Mouse (Mus musculus) layer of hippocampus, postnatal 25 days (tissue): Measurements from ENCODE around the gene Sox5. TPM values are rescaled to one million over a fixed set of nuclear protein-coding genes. Genes with fewer than 3 reads are reported as not detected.
A peak's percentile ranks its signal among the peaks of the same experiment; 100 is the strongest.

ENCODE experiments used
- DNase-seq, 2 experiments: peaks; one replicate each; pipeline ENCODE4 v3.0.0; 2022; ENCODE audit warnings: mixed read lengths in 2 of 2, low spot score in 1 of 2; ENCODE audit errors: extremely low spot score in 1 of 2
- total RNA-seq, 2 experiments: library from RNA; stranded (reverse); gene quantifications; 2 replicates each; pipeline ENCODE4 v1.2.3; 2021

Gene Sox5
- total RNA-seq, 2 experiments from 2014 or later, result 31.4 to 38.6 TPM

DNA sequence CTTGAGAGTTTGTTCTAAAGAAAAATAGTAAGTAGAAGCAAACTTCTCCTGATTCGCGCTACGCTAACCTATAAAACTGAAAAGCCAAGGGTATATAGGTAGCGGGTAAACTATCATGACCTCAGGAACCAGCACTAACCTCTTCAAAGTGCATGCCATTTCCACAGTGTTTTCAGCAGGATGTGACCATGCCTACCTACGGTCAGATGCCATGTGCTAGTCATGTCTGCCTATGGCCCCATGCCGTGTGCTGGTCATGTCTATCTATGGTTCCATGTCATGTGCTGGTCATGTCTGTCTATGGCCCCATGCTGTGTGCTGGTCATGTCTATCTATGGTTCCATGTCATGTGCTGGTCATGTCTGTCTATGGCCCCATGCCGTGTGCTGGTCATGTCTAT, 614.7 kb downstream of the Sox5 start:
- DNase-seq, result no peak

DNA sequence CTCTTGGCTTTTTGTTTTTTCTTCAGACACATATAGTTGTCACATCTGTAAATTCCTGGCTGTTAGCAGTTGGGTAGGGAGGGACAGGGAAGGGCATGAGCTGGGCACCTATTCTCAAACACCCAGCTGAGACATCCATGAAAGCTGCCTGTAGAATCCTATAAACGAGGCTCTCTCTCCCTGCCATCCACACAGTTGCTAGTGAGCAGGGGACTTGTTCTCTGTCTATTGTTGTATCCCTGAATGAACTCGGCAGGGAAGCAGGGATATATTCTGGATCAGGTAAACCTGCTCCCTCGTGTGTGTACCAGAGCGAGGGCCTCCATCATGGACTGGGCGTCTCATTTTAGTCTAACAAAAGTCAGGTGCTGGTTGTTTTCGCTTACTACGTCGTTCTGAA, 615.1 kb downstream of the Sox5 start:
- DNase-seq, result no peak

DNA sequence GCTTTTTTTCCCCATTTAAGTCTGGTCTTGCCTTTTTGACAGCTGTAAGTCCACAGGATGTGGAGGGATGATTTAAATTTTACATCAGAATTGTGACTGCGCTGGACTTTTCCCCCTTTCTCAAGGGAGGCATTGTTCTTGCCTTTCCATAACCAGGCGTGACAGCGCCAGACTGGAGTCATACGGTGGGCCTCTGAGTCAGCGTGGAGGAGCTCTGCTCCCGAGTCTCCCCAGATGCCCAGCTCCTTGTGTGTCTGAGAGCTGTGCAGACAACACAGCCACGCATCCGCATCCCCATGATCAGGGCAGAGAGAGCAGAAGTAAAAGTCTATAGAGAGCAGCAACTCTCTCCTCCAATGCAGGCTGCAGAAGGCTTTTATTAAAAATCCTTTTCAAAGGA, 615.7 kb downstream of the Sox5 start:
- DNase-seq, result no peak

DNA sequence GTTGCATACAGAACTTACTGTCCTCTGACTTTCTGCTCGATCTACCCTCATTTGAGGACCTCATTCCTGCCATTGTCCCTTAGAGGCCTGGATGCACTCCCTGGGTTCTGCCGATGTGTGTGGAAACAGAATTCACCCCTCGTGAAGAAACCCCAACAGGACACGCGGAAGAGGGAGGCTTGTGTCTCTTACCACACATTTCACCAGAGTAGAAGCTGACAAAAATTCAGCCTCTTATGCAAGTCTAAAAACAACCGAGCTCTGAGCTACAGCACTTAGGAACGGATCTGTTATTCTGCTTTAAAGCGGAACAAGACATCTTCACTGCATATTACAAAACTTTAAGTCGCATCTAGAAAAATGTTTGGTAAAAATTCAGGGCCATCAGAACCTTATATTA, 618.3 kb downstream of the Sox5 start:
- no peak for DNase-seq

DNA sequence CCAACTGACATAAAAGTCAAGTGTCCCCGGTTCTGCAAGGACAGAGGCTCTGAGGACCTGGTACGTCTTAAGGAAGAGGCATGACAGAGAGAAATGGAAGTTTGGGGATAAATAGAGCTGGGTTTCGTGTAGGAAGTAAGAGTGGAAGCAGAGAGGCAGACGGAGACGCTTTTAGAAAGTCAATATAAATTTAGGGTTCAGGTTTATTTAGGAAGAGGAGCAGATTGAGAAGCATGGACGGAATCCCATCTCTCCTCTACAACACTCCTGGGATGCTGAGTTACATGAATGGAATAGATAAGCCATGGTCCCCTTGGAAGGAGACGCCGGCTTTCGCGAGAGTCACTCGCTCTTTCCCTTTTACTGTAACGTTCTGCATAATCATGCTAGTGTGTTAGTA, 623.1 kb downstream of the Sox5 start:
- no peak for DNase-seq

DNA sequence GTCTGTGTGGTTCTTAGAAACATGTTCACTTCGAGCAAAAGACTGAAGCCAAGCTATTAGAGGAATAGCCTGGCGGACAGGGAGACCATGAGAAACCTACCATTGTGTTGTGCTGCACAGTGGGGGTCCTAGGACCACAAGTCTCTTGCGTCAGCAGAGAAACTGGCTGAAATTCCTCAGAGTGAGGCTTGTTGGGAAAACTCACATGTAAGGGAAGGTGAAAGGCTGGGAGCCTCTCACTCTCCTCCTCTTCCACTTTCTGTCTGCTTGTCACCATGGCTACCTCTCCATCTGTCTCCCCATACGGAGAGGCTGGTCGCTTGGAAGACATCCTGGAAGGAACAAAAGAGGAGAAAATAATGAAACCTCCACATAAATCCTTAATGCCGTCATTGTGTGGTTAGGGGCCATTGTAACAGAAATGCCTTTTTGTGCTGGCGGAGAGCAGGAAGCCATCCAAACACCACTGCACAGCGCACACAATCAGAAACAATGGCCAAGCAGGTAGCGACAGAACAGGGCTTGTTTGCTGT, 626.8 kb downstream of the Sox5 start:
- DNase-seq, result peak; percentile 24 to 34

DNA sequence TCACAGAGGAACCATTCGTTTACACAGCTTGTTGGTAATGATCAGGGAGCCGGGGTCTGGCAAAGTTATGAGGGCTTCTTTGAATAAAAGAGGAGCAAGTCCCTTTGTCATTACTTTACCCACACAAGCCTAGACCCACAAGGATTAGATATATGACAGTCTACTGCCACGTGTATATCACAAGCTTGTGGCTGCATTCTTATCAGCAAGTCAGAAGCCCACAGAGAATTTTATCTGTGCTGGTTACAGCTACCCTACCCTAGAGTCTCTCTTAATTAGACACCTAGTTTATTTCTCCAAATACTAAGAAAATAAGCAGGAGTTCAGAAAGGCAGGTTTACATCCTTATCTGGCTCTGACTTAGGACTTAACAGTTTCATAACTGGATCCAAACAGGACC, 629.8 kb downstream of the Sox5 start:
- DNase-seq, result no peak

DNA sequence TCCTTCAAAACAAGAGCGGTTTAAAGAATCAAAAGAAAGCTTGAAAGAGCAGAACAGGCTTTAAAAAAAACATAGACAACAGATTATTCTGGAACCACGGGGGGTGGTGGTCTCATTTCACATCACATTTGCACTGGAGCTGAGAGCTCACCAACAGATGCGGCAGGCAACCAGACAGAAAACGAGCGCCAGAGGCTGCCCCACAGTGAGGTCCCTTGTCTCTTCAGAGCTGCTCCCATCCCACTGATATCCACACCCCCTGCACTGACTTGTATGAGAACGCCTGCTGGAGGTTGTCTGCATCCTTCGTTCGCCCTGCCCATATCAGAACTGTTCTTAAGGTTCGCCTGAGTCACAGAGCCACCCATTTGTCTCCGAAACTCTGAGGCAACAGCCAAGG, 630.7 kb downstream of the Sox5 start:
- DNase-seq, result no peak

DNA sequence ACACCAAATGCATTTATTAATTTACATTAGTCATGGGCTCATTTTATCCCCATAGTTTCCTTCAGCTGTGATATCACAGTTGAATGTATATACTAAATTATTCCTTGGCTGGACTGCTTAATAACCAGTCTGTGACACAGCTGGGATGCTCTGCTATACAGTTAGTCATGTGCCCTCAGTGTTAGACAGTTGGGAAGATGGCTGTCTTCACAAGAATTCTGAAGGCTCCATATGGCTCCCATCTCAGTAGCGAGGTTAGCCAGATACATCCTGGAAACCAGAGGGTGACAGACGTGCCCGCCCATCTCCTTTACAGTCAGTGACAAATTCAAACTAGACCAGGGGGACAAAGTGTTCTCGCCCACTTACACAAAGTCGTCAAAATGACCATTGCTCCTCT, 644.4 kb downstream of the Sox5 start:
- no peak for DNase-seq

DNA sequence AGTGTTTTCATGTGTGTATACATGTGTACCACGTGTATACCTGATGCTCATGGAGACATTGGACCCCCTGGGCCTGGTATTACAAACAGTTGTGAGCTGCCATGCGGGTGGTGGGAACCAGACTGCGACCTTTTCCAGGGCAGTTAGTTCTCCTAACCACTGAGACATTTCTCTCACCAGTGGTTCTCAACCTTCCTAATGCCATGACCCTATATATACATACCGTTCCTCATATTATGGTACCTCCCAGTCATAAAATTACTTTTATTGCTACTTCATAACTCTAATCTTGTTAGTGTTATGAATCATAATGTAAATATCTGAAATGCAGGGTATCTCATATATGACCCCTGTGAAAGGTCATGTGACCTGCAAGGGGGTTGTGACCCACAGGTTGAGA, 644.9 kb downstream of the Sox5 start:
- DNase-seq, result no peak

DNA sequence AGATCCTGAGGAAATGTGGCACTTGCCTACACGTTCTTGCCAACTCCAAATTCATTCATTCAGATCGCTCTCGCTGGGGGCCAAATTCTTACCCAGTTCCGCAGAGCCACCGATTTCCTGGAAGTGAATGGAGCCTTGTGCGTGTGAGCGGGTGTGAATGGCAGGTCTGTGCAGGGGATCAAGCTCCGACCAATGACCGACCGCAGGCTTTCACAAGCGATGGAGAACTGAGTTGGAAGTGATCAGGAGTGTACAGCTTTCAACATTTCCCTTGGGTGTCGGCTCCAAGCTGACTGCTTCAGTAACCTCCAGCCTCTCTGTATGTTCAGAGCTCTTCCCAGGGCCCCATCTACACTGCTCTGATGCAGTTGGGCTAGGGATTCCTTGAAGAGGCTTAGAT, 651.9 kb downstream of the Sox5 start:
- DNase-seq, result no peak

DNA sequence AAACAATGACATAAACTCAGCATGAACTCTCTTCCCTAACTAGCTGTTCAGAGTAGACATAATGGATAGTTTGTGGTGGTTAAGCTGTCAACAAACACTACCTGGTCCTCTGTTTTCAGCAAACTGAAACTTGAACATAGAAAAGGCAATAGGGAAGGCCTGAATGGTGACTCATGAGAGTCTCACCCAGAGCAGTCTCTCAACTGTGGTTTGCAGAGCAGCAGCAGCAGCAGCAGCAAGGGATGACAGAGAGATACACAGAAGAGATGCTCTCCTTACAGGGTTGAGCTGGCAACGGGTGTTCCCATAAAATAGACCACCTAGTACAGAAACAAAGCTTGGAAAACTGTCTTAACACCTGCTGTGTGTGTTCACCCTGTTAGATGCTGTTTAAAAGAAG, 661.8 kb downstream of the Sox5 start:
- DNase-seq, result no peak

DNA sequence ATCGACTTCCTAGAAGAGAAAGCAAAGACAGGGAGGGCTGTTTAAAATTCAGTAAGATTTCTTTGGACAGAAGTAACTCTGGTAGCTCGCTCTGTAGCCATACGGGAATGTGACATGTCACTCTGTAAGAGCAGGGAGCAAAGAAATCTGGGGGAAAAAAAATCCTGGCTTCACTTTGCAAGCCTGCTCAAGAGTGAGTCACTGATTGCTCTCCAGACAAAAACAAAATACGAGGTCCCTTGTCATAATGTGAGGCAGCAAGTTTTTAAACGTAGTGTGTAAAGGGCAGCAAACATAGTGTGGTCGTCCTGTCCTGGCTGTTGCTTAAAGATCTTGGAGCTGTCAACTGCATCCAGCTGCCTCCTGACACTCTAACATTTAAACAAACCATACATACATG, 665.1 kb downstream of the Sox5 start:
- no peak for DNase-seq

DNA sequence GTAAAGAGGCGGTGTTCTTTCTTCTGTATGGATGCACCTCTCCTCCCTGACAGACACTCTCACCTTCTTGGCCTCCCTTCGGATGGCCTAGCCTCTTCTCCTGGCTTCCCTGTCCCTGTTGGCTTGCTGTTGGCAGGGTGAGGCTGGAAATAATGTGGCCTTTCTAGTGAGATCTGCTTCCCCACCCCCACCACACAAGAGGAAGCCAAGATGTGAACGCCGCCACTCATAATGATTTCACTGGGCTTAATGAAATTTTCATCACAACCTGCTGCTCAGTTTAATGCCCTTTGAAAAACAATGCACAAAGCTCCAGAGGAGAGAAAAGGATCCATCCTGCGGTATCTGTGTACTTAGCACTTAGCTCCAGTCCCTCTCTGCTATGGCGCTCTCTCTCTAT, 670.2 kb downstream of the Sox5 start:
- DNase-seq, result no peak

DNA sequence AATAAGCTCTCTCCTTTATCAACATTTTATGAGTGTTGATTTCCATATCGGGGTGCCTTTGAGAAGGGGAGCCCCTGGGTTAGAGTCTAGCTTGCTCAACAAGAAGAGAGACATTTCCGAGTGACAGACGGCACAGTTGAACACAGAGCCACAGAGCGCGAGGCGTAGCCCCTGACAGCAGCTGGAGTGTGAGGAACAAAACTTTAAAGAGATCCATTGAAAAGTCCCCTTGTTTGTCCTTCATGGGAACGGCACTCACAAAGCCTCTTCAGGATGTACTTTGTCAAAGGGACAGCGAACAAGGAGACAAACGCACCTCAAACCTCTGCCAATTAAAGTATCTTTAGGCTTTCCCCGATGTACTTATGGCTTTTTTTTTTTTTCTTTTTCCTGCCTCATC, 674.9 kb downstream of the Sox5 start:
- no peak for DNase-seq

DNA sequence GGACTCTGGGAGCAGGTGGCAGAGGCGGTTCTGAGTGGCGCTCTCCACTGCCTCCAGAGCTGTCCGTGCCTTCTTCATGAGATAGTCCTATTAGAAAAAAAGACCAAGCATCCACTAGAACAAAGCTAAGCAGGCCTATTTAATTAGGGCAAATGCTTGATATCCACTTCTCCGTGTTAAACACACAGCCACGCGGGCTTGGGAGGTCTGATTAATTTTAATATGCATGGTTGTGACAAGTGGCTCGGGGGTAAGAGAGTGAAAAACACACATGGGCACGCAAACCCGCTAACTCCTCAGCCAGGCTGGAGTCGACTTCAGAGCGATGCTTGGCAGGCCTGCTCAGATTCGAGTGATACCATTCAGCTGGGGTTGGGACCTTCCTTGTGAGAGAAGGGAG, 676.1 kb downstream of the Sox5 start:
- no peak for DNase-seq

DNA sequence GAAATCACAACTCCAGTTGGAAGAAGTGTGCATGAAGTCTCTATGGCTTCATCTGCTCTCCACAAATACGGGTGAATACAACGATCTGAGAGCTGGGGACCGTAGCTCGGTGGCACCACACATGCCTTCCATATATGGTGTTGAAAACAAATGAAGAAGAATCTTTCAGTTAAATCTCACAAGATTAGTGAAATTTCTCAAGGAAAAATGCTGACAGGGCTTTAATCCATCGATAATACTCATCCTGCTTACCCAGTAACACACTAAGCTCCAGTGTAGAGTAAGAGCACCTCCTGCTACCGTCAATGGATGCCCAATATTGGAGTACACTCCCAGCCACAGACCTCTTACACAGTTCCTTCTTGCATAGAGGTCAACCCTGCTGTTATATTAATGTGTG, 678.2 kb downstream of the Sox5 start:
- no peak for DNase-seq

DNA sequence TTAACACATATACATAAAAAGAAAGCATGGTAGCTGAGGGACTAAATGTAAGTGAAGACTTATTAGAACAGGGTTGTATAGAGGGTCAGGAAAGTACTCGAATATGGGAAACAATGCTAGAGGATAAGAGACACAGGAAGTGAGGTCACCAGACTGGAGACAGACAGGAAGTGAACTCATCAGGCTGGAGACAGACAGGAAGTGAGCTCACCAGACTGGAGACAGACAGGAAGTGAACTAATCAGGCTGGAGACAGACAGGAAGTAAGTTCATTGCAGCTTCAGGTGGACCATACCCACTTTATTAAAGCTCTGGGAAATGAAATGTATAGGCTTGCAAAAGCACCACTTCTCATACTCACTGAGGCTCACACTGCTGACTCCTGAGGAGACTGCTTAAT, 680.9 kb downstream of the Sox5 start:
- DNase-seq, result no peak

DNA sequence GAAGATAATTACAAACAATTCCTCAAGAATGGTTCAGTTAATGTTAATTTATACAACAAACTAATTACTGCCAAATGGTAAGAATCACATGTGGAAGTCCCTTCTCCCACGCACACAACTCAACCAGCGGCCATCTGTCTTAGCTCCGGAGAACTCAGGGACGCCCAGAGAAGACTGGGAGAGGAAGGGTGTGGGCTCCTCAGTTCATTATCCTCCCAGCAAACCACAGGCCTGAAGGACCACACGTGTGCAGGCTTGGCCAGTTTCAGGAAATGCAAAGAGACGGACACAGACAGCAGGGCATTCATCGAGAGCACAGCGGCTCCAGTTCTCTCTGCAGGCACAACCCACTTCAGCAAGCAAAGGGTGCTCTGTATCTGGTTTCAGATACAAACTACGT, 683.7 kb downstream of the Sox5 start:
- DNase-seq, result no peak

DNA sequence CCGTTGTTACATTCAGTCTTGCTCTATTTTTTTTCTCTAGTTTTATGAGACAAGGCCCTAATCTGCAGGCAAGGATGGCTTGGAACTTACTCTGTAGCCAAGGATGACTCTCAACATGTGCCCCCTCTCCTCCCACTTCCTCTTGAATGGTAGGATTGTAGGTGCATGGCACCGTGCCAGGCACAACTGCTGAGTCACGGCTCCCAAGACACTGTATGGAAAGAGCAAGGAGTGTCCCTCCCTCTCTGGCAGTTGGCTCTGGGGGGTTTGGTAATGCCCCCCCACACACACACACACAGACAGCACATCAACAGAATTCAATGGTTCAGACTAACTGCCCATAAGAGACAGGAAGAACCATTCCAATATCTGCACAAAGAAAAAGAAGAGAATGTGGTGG, 693.5 kb downstream of the Sox5 start:
- DNase-seq, result no peak

DNA sequence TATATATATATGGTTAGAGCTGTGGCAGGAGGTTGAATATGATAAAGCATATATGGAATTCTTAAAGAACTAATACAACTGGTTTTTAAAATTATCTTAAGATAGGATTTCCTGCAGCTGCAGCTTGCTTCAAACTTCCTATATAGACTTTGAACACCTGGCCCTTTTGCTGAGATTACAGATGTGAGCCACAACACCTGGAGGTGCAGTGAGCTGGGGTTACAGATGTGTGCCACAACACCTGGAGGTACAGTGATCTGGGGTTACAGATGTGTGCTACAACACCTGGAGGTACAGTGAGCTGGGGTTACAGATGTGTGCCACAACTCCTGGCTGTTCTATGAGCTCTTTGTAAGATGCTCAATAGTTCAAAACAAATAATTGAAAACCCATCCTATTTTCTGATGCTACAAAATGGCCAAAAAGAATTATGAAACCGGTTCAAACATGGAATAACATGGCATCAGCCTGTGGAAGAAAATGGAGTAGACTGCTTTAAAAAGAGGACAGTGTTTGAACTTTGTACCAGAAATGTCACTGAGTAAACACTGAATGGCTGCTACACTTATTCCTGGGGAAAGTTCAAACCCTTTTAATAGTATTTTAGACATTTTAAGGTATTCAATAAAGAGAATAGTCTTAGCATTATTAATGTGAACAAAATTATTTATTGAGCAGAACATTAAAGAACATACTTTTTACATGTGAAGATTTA, 695.5 kb downstream of the Sox5 start:
- no peak for DNase-seq

DNA sequence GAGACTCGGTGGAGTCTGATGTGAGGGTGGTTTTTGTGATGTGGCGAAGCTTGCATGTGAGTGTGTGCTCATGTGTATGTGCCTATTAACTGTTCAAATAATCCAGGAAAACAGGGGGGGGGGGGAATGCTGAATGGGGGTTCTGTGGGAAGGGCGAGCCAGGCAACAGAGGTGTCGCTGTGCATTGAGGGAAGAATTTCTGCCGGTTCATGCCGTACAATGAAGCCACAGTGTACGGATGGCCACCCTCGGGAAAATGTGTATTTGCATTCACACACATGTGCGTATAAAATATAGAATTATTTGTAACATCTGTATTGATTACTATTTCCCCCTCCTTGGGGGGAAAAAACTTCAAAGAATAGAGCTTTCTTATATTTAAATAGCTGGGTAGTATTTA, 699.5 kb downstream of the Sox5 start:
- no peak for DNase-seq

DNA sequence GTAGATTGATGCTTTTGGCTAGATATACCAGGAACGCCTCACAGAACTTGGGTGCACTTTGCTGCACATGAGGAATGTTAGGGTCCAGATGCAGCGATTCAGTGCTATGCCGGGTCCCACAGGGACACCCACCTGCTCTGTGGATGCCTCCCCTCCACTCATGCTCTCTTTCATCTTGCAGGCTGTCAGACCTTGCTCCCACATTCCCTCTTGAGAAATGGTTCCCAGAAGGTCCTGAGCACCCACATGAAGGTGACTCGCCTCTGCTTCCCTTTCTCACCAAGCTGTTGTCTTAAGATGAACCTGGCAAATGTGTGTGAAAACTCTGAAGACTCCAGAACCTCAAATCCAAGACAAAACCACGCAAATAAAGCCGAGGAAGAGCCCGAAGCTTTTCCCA, 704.0 kb downstream of the Sox5 start:
- no peak for DNase-seq
